Mouse (Mus musculus): ENCODE results near the gene Zscan10. TPM values are rescaled to one million over a fixed set of nuclear protein-coding genes. Genes with fewer than 3 reads are reported as not detected.

The Zscan10 gene
- polyA plus RNA-seq, 1 experiment from 2014 or later: not detected

DNA sequence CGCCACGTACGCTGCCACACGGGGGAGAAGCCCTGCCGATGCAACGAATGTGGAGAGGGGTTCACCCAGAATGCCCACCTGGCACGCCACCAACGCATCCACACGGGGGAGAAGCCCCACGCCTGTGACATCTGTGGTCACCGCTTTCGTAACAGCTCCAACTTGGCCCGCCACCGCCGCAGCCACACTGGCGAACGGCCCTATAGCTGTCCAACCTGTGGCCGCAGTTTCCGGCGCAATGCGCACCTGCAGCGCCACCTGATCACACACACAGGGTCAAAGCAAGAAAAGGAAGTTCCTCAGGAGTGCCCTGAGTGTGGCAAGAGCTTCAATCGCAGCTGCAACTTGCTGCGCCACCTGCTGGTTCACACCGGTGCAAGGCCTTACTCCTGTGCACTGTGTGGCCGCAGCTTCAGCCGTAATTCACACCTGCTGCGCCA, 9.7 kb downstream of the Zscan10 start:
- ATAC-seq (replicated peaks; ENCODE audit: insufficient number of reproducible peaks, low FRiP score, low TSS enrichment): no peak

DNA sequence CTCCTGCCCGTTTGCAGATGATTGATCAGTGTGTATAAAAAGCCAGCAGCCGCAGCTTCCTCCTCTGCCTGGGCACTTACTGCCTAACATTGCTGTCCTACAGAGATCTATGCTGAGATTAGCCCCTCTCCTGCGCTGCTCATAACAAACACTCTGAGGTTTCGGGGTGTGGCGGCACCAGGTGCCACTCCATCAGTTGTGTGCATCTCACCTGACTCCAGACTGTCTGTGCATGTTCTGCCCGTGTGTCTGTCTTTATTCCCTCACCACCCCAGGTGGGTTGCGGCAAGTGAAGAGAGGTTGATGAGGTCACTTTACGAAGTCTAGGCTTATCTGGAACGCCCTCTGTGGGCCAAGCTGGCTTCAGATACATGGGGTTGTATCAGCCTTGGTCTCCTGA, 16.4 kb downstream of the Zscan10 start:
- no peaks in the 10 kb centered on the region for H3K9me3 ChIP-seq (replicated peaks; ENCODE audit: control insufficient read depth, low read length)
- ATAC-seq (replicated peaks; ENCODE audit: insufficient number of reproducible peaks, low FRiP score, low TSS enrichment): no peak
- H3K9ac ChIP-seq (ENCODE audit: low read depth, low read length): no peak overlapping the region
- no peak overlapping the region for H3K27ac ChIP-seq (ENCODE audit: low read depth, low read length)
- H3K4me2 ChIP-seq: no peak overlapping the region
- H3K27me3 ChIP-seq (ENCODE audit: control insufficient read depth, insufficient read depth, low read length): peaks cover 11% of the 10 kb centered on the region
- no peak overlapping the region for H3K4me3 ChIP-seq (ENCODE audit: low read depth, low read length)
- H3K4me1 ChIP-seq (ENCODE audit: control insufficient read depth, insufficient read depth, low read length): no peaks in the 10 kb centered on the region
- no peaks in the 10 kb centered on the region for H3K36me3 ChIP-seq (ENCODE audit: control insufficient read depth, insufficient read depth, low read length)
- WGBS (ENCODE audit: insufficient replicate concordance): 49% methylated on average over 9 of the region's 9 CpGs

More for the DNA sequence above, 9.7 kb downstream of the Zscan10 start:
- no peaks in the 10 kb centered on the region for H3K9me3 ChIP-seq (replicated peaks; ENCODE audit: control insufficient read depth, low read length)
- H3K4me2 ChIP-seq: no peak overlapping the region
- H3K4me1 ChIP-seq (ENCODE audit: control insufficient read depth, insufficient read depth, low read length): no peaks in the 10 kb centered on the region
- no peaks in the 10 kb centered on the region for H3K27me3 ChIP-seq (ENCODE audit: control insufficient read depth, insufficient read depth, low read length)
- H3K36me3 ChIP-seq (ENCODE audit: control insufficient read depth, insufficient read depth, low read length): no peaks in the 10 kb centered on the region
- 75% methylated on average over 28 of the region's 28 CpGs for WGBS (ENCODE audit: insufficient replicate concordance)
- no peak overlapping the region for H3K4me3 ChIP-seq (ENCODE audit: low read depth, low read length)
- no peak overlapping the region for H3K9ac ChIP-seq (ENCODE audit: low read depth, low read length)
- no peak overlapping the region for H3K27ac ChIP-seq (ENCODE audit: low read depth, low read length)

DNA sequence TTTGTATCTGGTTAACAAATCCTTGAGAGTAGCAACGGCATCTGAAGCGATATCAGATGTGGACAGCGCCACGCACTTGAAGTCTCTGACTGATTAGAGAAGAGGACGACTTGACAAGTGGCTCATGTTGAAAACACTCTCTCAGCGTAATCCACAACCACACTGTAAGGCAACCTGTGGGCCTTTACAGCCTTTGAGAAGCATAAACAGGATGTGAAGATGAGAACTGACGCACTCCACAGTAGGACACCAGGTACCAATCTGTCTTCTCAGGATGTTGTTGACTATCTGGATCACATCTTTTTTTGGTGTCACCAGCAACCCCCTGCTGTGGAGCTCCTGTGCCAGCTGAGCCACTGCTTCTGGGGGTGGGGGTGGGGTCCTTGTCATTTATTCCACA, 19.7 kb downstream of the Zscan10 start:
- WGBS (ENCODE audit: insufficient replicate concordance): 47% methylated on average over 7 of the region's 7 CpGs
- Histone ChIP-seq H3K36me3 (ENCODE audit: control insufficient read depth, insufficient read depth, low read length) (no peaks in the 10 kb centered on the region), H3K27me3 (ENCODE audit: control insufficient read depth, insufficient read depth, low read length) (peaks cover 11% of the 10 kb centered on the region), H3K9me3 (replicated peaks; ENCODE audit: control insufficient read depth, low read length) (no peaks in the 10 kb centered on the region), H3K4me1 (ENCODE audit: control insufficient read depth, insufficient read depth, low read length) (no peaks in the 10 kb centered on the region), H3K9ac (ENCODE audit: low read depth, low read length) (no peak overlapping the region), H3K4me2 (no peak overlapping the region), H3K27ac (ENCODE audit: low read depth, low read length) (no peak overlapping the region), H3K4me3 (ENCODE audit: low read depth, low read length) (no peak overlapping the region)
- no peak for ATAC-seq (replicated peaks; ENCODE audit: insufficient number of reproducible peaks, low FRiP score, low TSS enrichment)

DNA sequence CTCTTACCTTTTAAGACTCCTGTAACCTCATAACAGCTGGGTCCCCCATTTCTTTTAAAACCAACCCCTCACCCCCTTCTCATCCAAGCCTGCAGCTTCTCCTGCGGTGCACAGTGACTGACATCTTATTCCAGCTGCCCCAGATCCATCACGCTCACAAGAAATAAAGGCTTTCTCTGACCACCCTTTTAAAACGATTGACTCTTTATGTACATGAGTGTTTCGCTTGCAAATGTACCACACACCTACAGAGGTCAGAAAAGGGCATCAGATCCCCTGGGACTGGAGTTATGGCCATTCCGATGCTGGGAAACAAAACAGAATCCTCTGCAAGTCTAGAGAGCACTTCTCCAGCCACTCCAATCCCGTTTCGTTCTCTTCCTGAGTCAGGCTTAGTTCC, 27.2 kb downstream of the Zscan10 start:
- H3K27ac ChIP-seq (ENCODE audit: low read depth, low read length): no peak overlapping the region
- WGBS (ENCODE audit: insufficient replicate concordance): 29% methylated on average over 7 of the region's 7 CpGs
- H3K4me2 ChIP-seq: no peak overlapping the region
- H3K27me3 ChIP-seq (ENCODE audit: control insufficient read depth, insufficient read depth, low read length): peaks cover 2% of the 10 kb centered on the region; the same call in 1 of the 2 replicates
- no peak overlapping the region for H3K4me3 ChIP-seq (ENCODE audit: low read depth, low read length)
- H3K9me3 ChIP-seq (replicated peaks; ENCODE audit: control insufficient read depth, low read length): no peaks in the 10 kb centered on the region
- no peaks in the 10 kb centered on the region for H3K36me3 ChIP-seq (ENCODE audit: control insufficient read depth, insufficient read depth, low read length)
- no peaks in the 10 kb centered on the region for H3K4me1 ChIP-seq (ENCODE audit: control insufficient read depth, insufficient read depth, low read length)
- no peak overlapping the region for H3K9ac ChIP-seq (ENCODE audit: low read depth, low read length)
- no peak for ATAC-seq (replicated peaks; ENCODE audit: insufficient number of reproducible peaks, low FRiP score, low TSS enrichment)

DNA sequence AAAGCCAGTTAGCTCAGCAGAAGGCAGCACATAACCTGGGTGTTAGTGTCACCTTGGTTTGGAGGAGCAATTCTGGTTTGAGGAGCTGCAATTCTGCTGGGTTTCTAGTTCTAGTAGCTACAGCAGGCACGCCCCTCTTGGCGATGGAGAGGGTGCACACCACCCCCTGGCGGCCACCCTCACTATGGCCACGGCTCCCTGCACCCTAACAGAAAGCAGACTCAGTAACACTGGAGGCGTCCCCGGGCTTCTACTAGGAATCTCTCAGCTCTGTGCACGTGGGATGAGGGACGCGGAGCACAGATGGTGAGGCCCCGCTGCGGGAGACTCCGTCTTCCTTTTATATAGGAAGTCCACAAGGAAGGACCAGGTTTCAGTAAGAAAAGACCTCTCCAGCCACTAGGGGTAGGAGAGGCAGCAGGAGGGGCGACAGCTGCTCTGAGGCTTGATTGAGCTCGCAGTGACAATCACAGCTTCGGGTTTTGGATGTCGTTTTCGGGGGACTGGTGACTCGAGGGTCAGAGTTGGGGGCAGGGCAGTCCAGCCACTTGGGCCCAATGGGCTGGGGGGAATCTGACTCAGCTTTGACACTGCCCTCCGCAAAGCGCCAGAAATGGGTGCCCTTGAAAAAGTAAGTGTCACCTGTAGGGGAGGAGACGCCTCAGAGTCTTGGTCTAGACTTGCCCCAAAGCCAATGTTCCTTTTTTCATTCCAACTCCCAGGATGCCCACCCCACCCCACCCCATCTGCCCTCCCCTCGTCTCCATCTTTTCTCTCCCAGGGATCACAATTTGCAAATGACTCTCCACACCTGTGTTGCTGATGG, 29.8 kb downstream of the Zscan10 start:
- Histone ChIP-seq H3K4me2 (peak overlapping the region; percentile 55), H3K4me1 (ENCODE audit: control insufficient read depth, insufficient read depth, low read length) (no peaks in the 10 kb centered on the region), H3K4me3 (ENCODE audit: low read depth, low read length) (0 out of 2 replicates have a peak overlapping the region, but pooled peaks have one; percentile 18), H3K27me3 (ENCODE audit: control insufficient read depth, insufficient read depth, low read length) (peaks cover 2% of the 10 kb centered on the region; the same call in 1 of the 2 replicates), H3K9me3 (replicated peaks; ENCODE audit: control insufficient read depth, low read length) (no peaks in the 10 kb centered on the region), H3K36me3 (ENCODE audit: control insufficient read depth, insufficient read depth, low read length) (no peaks in the 10 kb centered on the region), H3K9ac (ENCODE audit: low read depth, low read length) (0 out of 2 replicates have a peak overlapping the region, but pooled peaks have one; percentile 39), H3K27ac (ENCODE audit: low read depth, low read length) (no peak overlapping the region)
- 15% methylated on average over 22 of the region's 22 CpGs for WGBS (ENCODE audit: insufficient replicate concordance)
- ATAC-seq (replicated peaks; ENCODE audit: insufficient number of reproducible peaks, low FRiP score, low TSS enrichment): peak; percentile 48; the same call in 1 of the 2 replicates

DNA sequence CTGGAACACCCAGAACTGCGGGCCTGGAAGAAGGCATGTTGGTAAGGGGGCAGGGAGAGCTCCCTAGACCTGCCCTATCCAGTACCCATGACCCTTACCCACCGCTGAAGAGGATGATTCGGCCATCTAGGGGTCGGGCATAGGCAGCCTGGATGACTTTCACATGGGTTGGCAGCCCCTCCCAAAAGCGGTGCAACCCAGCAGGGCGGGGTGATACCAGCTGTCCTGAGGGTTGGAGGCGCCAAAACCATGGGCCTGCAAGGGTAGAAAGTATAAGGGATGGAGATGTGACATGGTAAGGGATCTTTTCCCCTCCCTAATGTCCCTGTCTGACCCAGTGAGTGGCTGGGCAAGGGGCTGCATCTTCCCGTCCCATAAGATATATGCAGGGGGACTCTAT, 30.6 kb downstream of the Zscan10 start:
- 66% methylated on average over 8 of the region's 8 CpGs for WGBS (ENCODE audit: insufficient replicate concordance)

DNA sequence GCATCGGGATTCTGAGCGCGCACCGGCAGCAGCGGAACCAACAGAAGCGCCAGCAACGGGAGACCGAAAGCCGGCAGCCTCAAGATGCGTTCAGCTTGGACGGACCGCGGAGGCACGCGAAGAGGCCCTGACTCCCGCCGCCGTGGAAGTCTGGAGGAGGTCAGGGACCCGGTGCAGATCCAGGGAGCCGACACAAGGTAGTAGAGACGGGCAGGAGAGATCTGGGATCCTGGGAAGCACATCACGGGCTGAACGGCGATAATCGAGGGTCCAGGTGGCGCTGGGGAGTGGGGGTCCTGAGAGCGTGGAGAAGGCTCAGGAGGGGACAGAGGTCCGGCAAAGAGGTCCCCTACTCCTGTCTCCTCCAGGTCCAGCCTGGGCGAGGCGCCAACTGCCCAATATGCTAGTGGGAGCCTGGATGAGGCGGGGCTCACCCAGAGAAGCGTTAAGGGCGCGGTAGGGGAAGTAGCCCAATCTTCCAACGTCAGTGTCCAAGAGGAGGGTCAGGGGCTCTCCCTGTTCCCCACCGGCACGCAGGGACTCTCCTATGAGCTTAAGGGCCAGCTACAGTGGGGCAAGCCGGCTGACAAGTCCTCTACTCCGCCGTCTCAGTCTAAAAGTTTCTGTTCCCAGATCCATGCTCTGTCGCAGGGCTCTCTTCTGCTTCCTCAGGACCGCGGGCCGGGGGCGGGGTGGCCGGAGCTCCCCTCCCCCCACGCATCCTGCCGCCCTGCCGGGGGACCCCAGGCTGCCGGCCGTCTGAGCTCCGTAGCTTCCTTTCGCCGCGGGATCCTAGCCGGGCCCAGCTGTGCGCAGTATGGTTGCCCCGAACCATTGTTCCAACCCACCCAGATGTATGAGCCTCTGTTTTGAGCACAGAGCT, 44.2 kb downstream of the Zscan10 start, which contains the start of gene Mmp25:
Gene Mmp25, minus strand, starts transcription at position 665 of the 883 bp plus-strand sequence.
- Histone ChIP-seq H3K27me3 (ENCODE audit: control insufficient read depth, insufficient read depth, low read length) (peaks cover 18% of the 10 kb centered on the region), H3K4me1 (ENCODE audit: control insufficient read depth, insufficient read depth, low read length) (no peaks in the 10 kb centered on the region), H3K9me3 (replicated peaks; ENCODE audit: control insufficient read depth, low read length) (no peaks in the 10 kb centered on the region), H3K27ac (ENCODE audit: low read depth, low read length) (no peak within 1 kb of the TSS), H3K4me2 (peak within 1 kb of the TSS; percentile 93), H3K36me3 (ENCODE audit: control insufficient read depth, insufficient read depth, low read length) (no peaks in the 10 kb centered on the region), H3K9ac (ENCODE audit: low read depth, low read length) (peak within 1 kb of the TSS; percentile 12), H3K4me3 (ENCODE audit: low read depth, low read length) (peak within 1 kb of the TSS; percentile 57)
- ATAC-seq (replicated peaks; ENCODE audit: insufficient number of reproducible peaks, low FRiP score, low TSS enrichment): peak; percentile 15; the same call in 1 of the 2 replicates
- under 1% methylated on average over 58 of the region's 58 CpGs for WGBS (ENCODE audit: insufficient replicate concordance)

More for the DNA sequence above, 30.6 kb downstream of the Zscan10 start:
- no peaks in the 10 kb centered on the region for H3K4me1 ChIP-seq (ENCODE audit: control insufficient read depth, insufficient read depth, low read length)
- H3K4me3 ChIP-seq (ENCODE audit: low read depth, low read length): no peak overlapping the region
- H3K36me3 ChIP-seq (ENCODE audit: control insufficient read depth, insufficient read depth, low read length): no peaks in the 10 kb centered on the region
- ATAC-seq (replicated peaks; ENCODE audit: insufficient number of reproducible peaks, low FRiP score, low TSS enrichment): no peak
- no peak overlapping the region for H3K27ac ChIP-seq (ENCODE audit: low read depth, low read length)
- peaks cover 2% of the 10 kb centered on the region; the same call in 1 of the 2 replicates for H3K27me3 ChIP-seq (ENCODE audit: control insufficient read depth, insufficient read depth, low read length)
- no peaks in the 10 kb centered on the region for H3K9me3 ChIP-seq (replicated peaks; ENCODE audit: control insufficient read depth, low read length)
- no peak overlapping the region for H3K9ac ChIP-seq (ENCODE audit: low read depth, low read length)
- H3K4me2 ChIP-seq: no peak overlapping the region

DNA sequence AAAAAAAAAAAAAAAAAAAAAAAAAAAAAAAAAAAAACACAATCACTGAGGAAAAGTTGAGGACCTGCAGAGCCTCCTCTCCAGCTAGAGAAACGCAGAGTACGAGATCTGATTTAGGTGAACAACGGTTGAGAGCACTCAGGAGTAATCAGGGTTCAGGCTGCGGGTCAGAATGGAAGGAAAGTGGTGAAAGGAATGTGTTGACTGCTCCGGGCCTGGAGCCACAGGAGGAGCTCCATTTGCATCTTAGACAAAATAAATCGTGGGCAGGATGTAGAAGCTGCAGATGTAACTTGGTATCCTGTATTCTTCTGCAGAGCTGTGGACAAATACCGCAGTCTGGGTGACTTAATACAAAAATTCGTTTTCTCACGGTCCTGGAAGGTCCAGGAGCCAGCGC, 45.2 kb downstream of the Zscan10 start:
- 19% methylated on average over 10 of the region's 10 CpGs for WGBS (ENCODE audit: insufficient replicate concordance)
- Histone ChIP-seq H3K9ac (ENCODE audit: low read depth, low read length) (no peak overlapping the region), H3K27me3 (ENCODE audit: control insufficient read depth, insufficient read depth, low read length) (peaks cover 18% of the 10 kb centered on the region), H3K9me3 (replicated peaks; ENCODE audit: control insufficient read depth, low read length) (no peaks in the 10 kb centered on the region), H3K4me1 (ENCODE audit: control insufficient read depth, insufficient read depth, low read length) (no peaks in the 10 kb centered on the region), H3K4me2 (no peak overlapping the region), H3K4me3 (ENCODE audit: low read depth, low read length) (no peak overlapping the region), H3K27ac (ENCODE audit: low read depth, low read length) (no peak overlapping the region), H3K36me3 (ENCODE audit: control insufficient read depth, insufficient read depth, low read length) (no peaks in the 10 kb centered on the region)
- ATAC-seq (replicated peaks; ENCODE audit: insufficient number of reproducible peaks, low FRiP score, low TSS enrichment): no peak
